Mouse (Mus musculus): ENCODE results near the gene Fbxw8. TPM values are rescaled to one million over a fixed set of nuclear protein-coding genes. Genes with fewer than 3 reads are reported as not detected.

Gene Fbxw8
- polyA plus RNA-seq (2012; fragmentation: generic; extraction: Trizol) = 72.5 TPM
- long read RNA-seq, experiment 1, partial matches to known transcripts = 7 of 23 reads
- long read RNA-seq, experiment 1, other reads (novel, unspliced or antisense) = 16 of 23 reads
- long read RNA-seq, experiment 2, full-length matches to known transcripts = 7 of 38 reads
- long read RNA-seq, experiment 2, partial matches to known transcripts = 24 of 38 reads
- long read RNA-seq, experiment 2, other reads (novel, unspliced or antisense) = 7 of 38 reads

GRCm38 (mm10) chr5:118154839-118155564 lies at the start of gene Fbxw8:
Gene Fbxw8, minus strand, starts transcription at chr5:118155464.
- peaks cover 53% of the 10 kb centered on the region for H3K79me2 ChIP-seq (ENCODE audit: control insufficient read depth, insufficient read depth)
- H3K27me3 ChIP-seq (ENCODE audit: control insufficient read depth, insufficient read depth, insufficient read length) = no peaks in the 10 kb centered on the region
- peak within 1 kb of the TSS; percentile 82 for H3K4me3 ChIP-seq (ENCODE audit: insufficient read depth, poor library complexity, severe bottlenecking)
- H3K36me3 ChIP-seq (ENCODE audit: control insufficient read depth, insufficient read depth) = peaks cover 21% of the 10 kb centered on the region
- no peak for TF ChIP-seq MYOG (IDR thresholded peaks at IDR 0.05; ENCODE audit: control insufficient read depth, extremely low read depth, insufficient read length)
- TF ChIP-seq CTCF (IDR thresholded peaks at IDR 0.05; ENCODE audit: control insufficient read depth, insufficient read depth, insufficient read length) = no peak
- no peak for TF ChIP-seq CEBPB (IDR thresholded peaks at IDR 0.05; ENCODE audit: low read depth)
- TF ChIP-seq FOSL1 (IDR thresholded peaks at IDR 0.05; ENCODE audit: insufficient read depth, low read length, poor library complexity, severe bottlenecking) = no peak
- peak; percentile 79 for TF ChIP-seq MAX (IDR thresholded peaks at IDR 0.05)
- peaks cover 43% of the 10 kb centered on the region for H3K79me3 ChIP-seq (ENCODE audit: low read depth)
- peak within 1 kb of the TSS; percentile 87 for H3ac ChIP-seq (ENCODE audit: control insufficient read depth, insufficient read length, low read depth)

- Histone ChIP-seq H3ac (ENCODE audit: control insufficient read depth, insufficient read length, low read depth) (no peak overlapping the region), H3K79me2 (ENCODE audit: control insufficient read depth, insufficient read depth) (no peaks in the 10 kb centered on the region), H3K36me3 (ENCODE audit: control insufficient read depth, insufficient read depth) (no peaks in the 10 kb centered on the region), H3K79me3 (ENCODE audit: low read depth) (no peaks in the 10 kb centered on the region), H3K27me3 (ENCODE audit: control insufficient read depth, insufficient read depth, insufficient read length) (peaks cover 42% of the 10 kb centered on the region), H3K4me3 (ENCODE audit: insufficient read depth, poor library complexity, severe bottlenecking) (no peak overlapping the region)
- TF ChIP-seq CEBPB (IDR thresholded peaks at IDR 0.05; ENCODE audit: low read depth) = peak; percentile 32
- TF ChIP-seq MYOG (IDR thresholded peaks at IDR 0.05; ENCODE audit: control insufficient read depth, extremely low read depth, insufficient read length) = no peak
These were observed 49.6 kb upstream of the Fbxw8 start for GRCm38 (mm10) chr5:118204675-118205440.

- no peak overlapping the region for H3ac ChIP-seq (ENCODE audit: control insufficient read depth, insufficient read length, low read depth)
- no peaks in the 10 kb centered on the region for H3K79me2 ChIP-seq (ENCODE audit: control insufficient read depth, insufficient read depth)
- no peak for TF ChIP-seq FOSL1 (IDR thresholded peaks at IDR 0.05; ENCODE audit: insufficient read depth, low read length, poor library complexity, severe bottlenecking)
- no peak for TF ChIP-seq CEBPB (IDR thresholded peaks at IDR 0.05; ENCODE audit: low read depth)
- no peak for TF ChIP-seq USF1 (IDR thresholded peaks at IDR 0.05; ENCODE audit: low read depth)
- no peak for TF ChIP-seq MYOD1 (IDR thresholded peaks at IDR 0.05; ENCODE audit: control insufficient read depth, insufficient read length, low read depth)
- TF ChIP-seq MAX (IDR thresholded peaks at IDR 0.05) = no peak
- TF ChIP-seq CTCF (IDR thresholded peaks at IDR 0.05; ENCODE audit: control insufficient read depth, insufficient read depth, insufficient read length) = no peak
- no peak for TF ChIP-seq MYOG (IDR thresholded peaks at IDR 0.05; ENCODE audit: control insufficient read depth, extremely low read depth, insufficient read length)
- H3K4me3 ChIP-seq (ENCODE audit: insufficient read depth, poor library complexity, severe bottlenecking) = no peak overlapping the region
- no peaks in the 10 kb centered on the region for H3K79me3 ChIP-seq (ENCODE audit: low read depth)
- H3K36me3 ChIP-seq (ENCODE audit: control insufficient read depth, insufficient read depth) = no peaks in the 10 kb centered on the region
- H3K27me3 ChIP-seq (ENCODE audit: control insufficient read depth, insufficient read depth, insufficient read length) = peaks cover 46% of the 10 kb centered on the region
These were observed 44.4 kb upstream of the Fbxw8 start for GRCm38 (mm10) chr5:118199670-118200069.

- no peaks in the 10 kb centered on the region for H3K79me2 ChIP-seq (ENCODE audit: control insufficient read depth, insufficient read depth)
- TF ChIP-seq CTCF (IDR thresholded peaks at IDR 0.05; ENCODE audit: control insufficient read depth, insufficient read depth, insufficient read length) (no peak), CEBPB (IDR thresholded peaks at IDR 0.05; ENCODE audit: low read depth) (no peak), USF1 (IDR thresholded peaks at IDR 0.05; ENCODE audit: low read depth) (no peak), MYOG (IDR thresholded peaks at IDR 0.05; ENCODE audit: control insufficient read depth, extremely low read depth, insufficient read length) (no peak)
- no peaks in the 10 kb centered on the region for H3K36me3 ChIP-seq (ENCODE audit: control insufficient read depth, insufficient read depth)
- peaks cover 63% of the 10 kb centered on the region for H3K27me3 ChIP-seq (ENCODE audit: control insufficient read depth, insufficient read depth, insufficient read length)
- no peak overlapping the region for H3ac ChIP-seq (ENCODE audit: control insufficient read depth, insufficient read length, low read depth)
- H3K4me3 ChIP-seq (ENCODE audit: insufficient read depth, poor library complexity, severe bottlenecking) = no peak overlapping the region
- H3K79me3 ChIP-seq (ENCODE audit: low read depth) = no peaks in the 10 kb centered on the region
These were observed 42.2 kb upstream of the Fbxw8 start for GRCm38 (mm10) chr5:118197421-118197820.

GRCm38 (mm10) chr5:118192221-118192620 lies 37.0 kb upstream of the Fbxw8 start:
- Histone ChIP-seq H3K36me3 (ENCODE audit: control insufficient read depth, insufficient read depth) (no peaks in the 10 kb centered on the region), H3K79me3 (ENCODE audit: low read depth) (no peaks in the 10 kb centered on the region), H3K27me3 (ENCODE audit: control insufficient read depth, insufficient read depth, insufficient read length) (peaks cover 84% of the 10 kb centered on the region), H3K79me2 (ENCODE audit: control insufficient read depth, insufficient read depth) (no peaks in the 10 kb centered on the region), H3ac (ENCODE audit: control insufficient read depth, insufficient read length, low read depth) (no peak overlapping the region), H3K4me3 (ENCODE audit: insufficient read depth, poor library complexity, severe bottlenecking) (peak overlapping the region; percentile 6)
- TF ChIP-seq MAX (IDR thresholded peaks at IDR 0.05) (no peak), MYOD1 (IDR thresholded peaks at IDR 0.05; ENCODE audit: control insufficient read depth, insufficient read length, low read depth) (no peak), MYOG (IDR thresholded peaks at IDR 0.05; ENCODE audit: control insufficient read depth, extremely low read depth, insufficient read length) (no peak), CEBPB (IDR thresholded peaks at IDR 0.05; ENCODE audit: low read depth) (no peak), USF1 (IDR thresholded peaks at IDR 0.05; ENCODE audit: low read depth) (no peak), FOSL1 (IDR thresholded peaks at IDR 0.05; ENCODE audit: insufficient read depth, low read length, poor library complexity, severe bottlenecking) (no peak), CTCF (IDR thresholded peaks at IDR 0.05; ENCODE audit: control insufficient read depth, insufficient read depth, insufficient read length) (no peak)
